8 mouse cellular contexts compared by ENCODE assay signal in the genomic region with DNA sequence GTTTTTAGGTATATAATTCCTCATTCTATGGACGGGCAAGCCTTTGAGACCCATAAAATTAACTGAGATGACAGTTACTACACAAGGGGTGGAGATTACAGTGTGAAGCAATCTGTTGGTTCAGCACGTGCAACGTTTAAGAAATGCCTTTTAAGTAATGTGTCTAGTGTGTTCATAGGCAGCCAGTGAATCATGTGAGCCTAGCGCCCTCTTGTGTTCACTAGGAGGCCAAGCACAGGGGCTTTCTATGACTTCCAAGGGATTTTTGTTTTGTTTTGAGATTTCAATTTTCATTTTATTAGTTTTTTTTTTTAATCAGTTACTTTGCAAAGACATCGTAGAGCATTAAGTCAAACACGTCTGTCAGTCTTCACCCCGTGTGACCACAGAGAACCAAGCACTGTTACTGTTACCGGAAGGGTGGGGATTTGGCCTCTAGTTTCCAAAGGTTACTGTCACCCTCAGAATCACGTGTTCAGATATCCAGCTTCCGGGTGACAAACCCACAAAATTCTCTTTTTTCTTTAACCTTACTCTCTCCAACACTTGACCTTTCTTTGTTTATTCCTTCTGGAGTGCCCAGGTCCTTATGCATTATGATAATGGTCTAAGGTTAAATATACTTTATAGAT. TPM values are rescaled to one million over a fixed set of nuclear protein-coding genes. Genes with fewer than 3 reads are reported as not detected.
DNase-seq lines count a peak whose midpoint lies in the region; ATAC-seq and TF ChIP-seq lines count a peak whose summit lies in the region.

No protein-coding gene starts in this region.

- no peaks in the 10 kb centered on the region for H3K9me3 ChIP-seq in E14TG2a.4 (ENCODE audit: low read length)
- no peaks in the 10 kb centered on the region for H3K9me3 ChIP-seq in heart, embryonic 14.5 days (ENCODE audit: control insufficient read depth, low read length)
- no peaks in the 10 kb centered on the region for H3K9me3 ChIP-seq in limb, embryonic 10.5 days (replicated peaks)
- no peaks in the 10 kb centered on the region for H3K9me3 ChIP-seq in midbrain, embryonic 16.5 days (replicated peaks; ENCODE audit: control insufficient read depth, low read length, poor library complexity, severe bottlenecking)

- no peak for TF ChIP-seq POLR2A in kidney, adult 2 months (IDR thresholded peaks at IDR 0.05; ENCODE audit: low read depth, low read length)

- H3K9ac ChIP-seq in heart, embryonic 14.5 days (ENCODE audit: low read length) = no peak overlapping the region
- H3K9ac ChIP-seq in midbrain, embryonic 16.5 days (ENCODE audit: low read depth, low read length) = no peak overlapping the region

- no peaks in the 10 kb centered on the region for H3K36me3 ChIP-seq in kidney, adult 2 months (ENCODE audit: control insufficient read depth, insufficient read depth, low read length)
- no peaks in the 10 kb centered on the region for H3K36me3 ChIP-seq in E14TG2a.4 (ENCODE audit: insufficient read depth, low read length)
- H3K36me3 ChIP-seq in heart, embryonic 14.5 days (ENCODE audit: control insufficient read depth, insufficient read depth, low read length) = no peaks in the 10 kb centered on the region
- H3K36me3 ChIP-seq in limb, embryonic 10.5 days = no peaks in the 10 kb centered on the region
- H3K36me3 ChIP-seq in midbrain, embryonic 16.5 days (ENCODE audit: control insufficient read depth, insufficient read depth, low read length) = no peaks in the 10 kb centered on the region

- peak overlapping the region; percentile 26 for H3K4me2 ChIP-seq in heart, embryonic 14.5 days (ENCODE audit: low read length)
- no peak overlapping the region for H3K4me2 ChIP-seq in midbrain, embryonic 16.5 days (ENCODE audit: low read length)

- H3K4me1 ChIP-seq in kidney, adult 2 months (ENCODE audit: control insufficient read depth, insufficient read depth, low read length) = no peaks in the 10 kb centered on the region
- H3K4me1 ChIP-seq in E14TG2a.4 (replicated peaks; ENCODE audit: low read depth, low read length) = peaks cover 3% of the 10 kb centered on the region; the same call in 1 of the 2 replicates
- H3K4me1 ChIP-seq in heart, embryonic 14.5 days (ENCODE audit: control insufficient read depth in 2 of 2, insufficient read depth in 2 of 2, low read length in 2 of 2) = no peaks in the 10 kb centered on the region
- H3K4me1 ChIP-seq in limb, embryonic 10.5 days = peaks cover 4% of the 10 kb centered on the region; the same call in 1 of the 2 replicates
- H3K4me1 ChIP-seq in midbrain, embryonic 16.5 days (ENCODE audit: control insufficient read depth, insufficient read depth, low read length) = peaks cover 2% of the 10 kb centered on the region; the same call in 1 of the 2 replicates

- TF ChIP-seq CTCF in kidney, adult 2 months (conservative IDR thresholded peaks at IDR 0.05; ENCODE audit: insufficient read depth, insufficient read length, low read depth, low read length) = peak; percentile 80
- TF ChIP-seq CTCF in E14TG2a.4 (conservative IDR thresholded peaks at IDR 0.05; ENCODE audit: low read length) = peak; percentile 91

- no peaks in the 10 kb centered on the region for H3K27me3 ChIP-seq in kidney, adult 2 months (replicated peaks; ENCODE audit: control insufficient read depth, insufficient read depth, low read length)
- H3K27me3 ChIP-seq in E14TG2a.4 (ENCODE audit: insufficient read depth, low read length) = no peaks in the 10 kb centered on the region
- H3K27me3 ChIP-seq in heart, embryonic 14.5 days (ENCODE audit: control insufficient read depth, insufficient read depth, low read length) = no peaks in the 10 kb centered on the region
- H3K27me3 ChIP-seq in limb, embryonic 10.5 days (ENCODE audit: low read depth, poor library complexity, severe bottlenecking) = no peaks in the 10 kb centered on the region
- H3K27me3 ChIP-seq in midbrain, embryonic 16.5 days (ENCODE audit: control insufficient read depth, insufficient read depth, low read depth, low read length) = no peaks in the 10 kb centered on the region

- ATAC-seq in heart, embryonic 14.5 days (ENCODE audit: insufficient number of reproducible peaks, insufficient read depth, low FRiP score, low read depth) = no peak
- ATAC-seq in midbrain, embryonic 16.5 days = peak; percentile 67; the same call in 1 of the 2 replicates
- no peak for ATAC-seq in erythroid progenitor cell, adult 5-6 weeks (replicated peaks; ENCODE audit: low FRiP score, poor library complexity, severe bottlenecking)

- no peak overlapping the region for H3K27ac ChIP-seq in kidney, adult 2 months (ENCODE audit: insufficient read depth, low read depth, low read length)
- no peak overlapping the region for H3K27ac ChIP-seq in heart, embryonic 14.5 days (replicated peaks in 1 of 2; ENCODE audit: control insufficient read depth in 1 of 2, insufficient read depth in 1 of 2, low read depth in 2 of 2, low read length in 2 of 2)
- H3K27ac ChIP-seq in limb, embryonic 10.5 days = no peak overlapping the region
- H3K27ac ChIP-seq in midbrain, embryonic 16.5 days (ENCODE audit: low read length) = no peak overlapping the region

- 16% methylated on average over 10 of the region's 10 CpGs for WGBS in kidney, adult 2 months
- WGBS in heart, embryonic 14.5 days = 23% methylated on average over 10 of the region's 10 CpGs
- WGBS in limb, embryonic 10.5 days = 32% methylated on average over 10 of the region's 10 CpGs
- whole genome bisulfite sequencing in midbrain, embryonic 16.5 days = 28% methylated on average over 10 of the region's 10 CpGs

- H3K4me3 ChIP-seq in kidney, adult 2 months (ENCODE audit: insufficient read depth, low read depth, low read length) = no peak overlapping the region
- H3K4me3 ChIP-seq in E14TG2a.4 (replicated peaks; ENCODE audit: low read length) = no peak overlapping the region
- no peak overlapping the region for H3K4me3 ChIP-seq in heart, embryonic 14.5 days (ENCODE audit: control insufficient read depth in 1 of 2, insufficient read depth in 1 of 2, low read depth in 1 of 2, low read length in 2 of 2)
- H3K4me3 ChIP-seq in limb, embryonic 10.5 days = no peak overlapping the region
- no peak overlapping the region for H3K4me3 ChIP-seq in midbrain, embryonic 16.5 days (ENCODE audit: low read depth, low read length)

- DNase-seq in kidney, adult 2 months = peak; percentile 59
- DNase-seq in kidney, adult 18-20 months = no peak
- peak; percentile 36 for DNase-seq in c-Kit-positive CD71-positive TER-119-positive erythroid progenitor cells, embryonic 14.5 days (ENCODE audit: low spot score)
- peak; percentile 56 for DNase-seq in limb, embryonic 10.5 days (ENCODE audit: low spot score)

RNA-seq across cellular contexts. Expression of a gene that starts 20.8 kb away (rescaled TPM):
- 6.6 and 12.7 TPM in 2 replicates for polyA plus RNA-seq in kidney, adult 2 months (2012; rRNA removed)
- 181 and 190 TPM in 2 replicates for polyA plus RNA-seq in heart, embryonic 14.5 days (2014; fragmentation: Nextera tagmentation; extraction: Ambion mirVana)
- polyA plus RNA-seq in limb, embryonic 10.5 days (2016; fragmentation: Nextera tagmentation; extraction: Ambion mirVana) = 80.1 and 96.7 TPM in 2 replicates
- polyA plus RNA-seq in midbrain, embryonic 16.5 days (2015; fragmentation: Nextera tagmentation; extraction: Ambion mirVana) = 68.8 and 73.5 TPM in 2 replicates
- total RNA-seq in erythroid progenitor cell, adult 5-6 weeks (2015; ENCODE audit: low replicate concordance) = 23.1 and 31.4 TPM in 2 replicates
- total RNA-seq in erythroid progenitor cell, adult 5-6 weeks (2017; ENCODE audit: low replicate concordance) = 21.3 and 28.6 TPM in 2 replicates

RNA-seq across cellular contexts. Expression of a gene that starts 50.9 kb away (rescaled TPM):
- 0.26 and 0.33 TPM in 2 replicates for polyA plus RNA-seq in kidney, adult 2 months (2012; rRNA removed)
- polyA plus RNA-seq in heart, embryonic 14.5 days (2014; fragmentation: Nextera tagmentation; extraction: Ambion mirVana) = 0.59 and 0.62 TPM in 2 replicates
- 0.24 and 0.51 TPM in 2 replicates for polyA plus RNA-seq in limb, embryonic 10.5 days (2016; fragmentation: Nextera tagmentation; extraction: Ambion mirVana)
- 4.0 and 4.3 TPM in 2 replicates for polyA plus RNA-seq in midbrain, embryonic 16.5 days (2015; fragmentation: Nextera tagmentation; extraction: Ambion mirVana)
- 2.1 TPM in 1 of 2 replicates, not detected in the other for total RNA-seq in erythroid progenitor cell, adult 5-6 weeks (2015; ENCODE audit: low replicate concordance)
- not detected in 2 replicates for total RNA-seq in erythroid progenitor cell, adult 5-6 weeks (2017; ENCODE audit: low replicate concordance)
